ENCODE assay signal across 12 mouse cellular contexts in the genomic region with DNA sequence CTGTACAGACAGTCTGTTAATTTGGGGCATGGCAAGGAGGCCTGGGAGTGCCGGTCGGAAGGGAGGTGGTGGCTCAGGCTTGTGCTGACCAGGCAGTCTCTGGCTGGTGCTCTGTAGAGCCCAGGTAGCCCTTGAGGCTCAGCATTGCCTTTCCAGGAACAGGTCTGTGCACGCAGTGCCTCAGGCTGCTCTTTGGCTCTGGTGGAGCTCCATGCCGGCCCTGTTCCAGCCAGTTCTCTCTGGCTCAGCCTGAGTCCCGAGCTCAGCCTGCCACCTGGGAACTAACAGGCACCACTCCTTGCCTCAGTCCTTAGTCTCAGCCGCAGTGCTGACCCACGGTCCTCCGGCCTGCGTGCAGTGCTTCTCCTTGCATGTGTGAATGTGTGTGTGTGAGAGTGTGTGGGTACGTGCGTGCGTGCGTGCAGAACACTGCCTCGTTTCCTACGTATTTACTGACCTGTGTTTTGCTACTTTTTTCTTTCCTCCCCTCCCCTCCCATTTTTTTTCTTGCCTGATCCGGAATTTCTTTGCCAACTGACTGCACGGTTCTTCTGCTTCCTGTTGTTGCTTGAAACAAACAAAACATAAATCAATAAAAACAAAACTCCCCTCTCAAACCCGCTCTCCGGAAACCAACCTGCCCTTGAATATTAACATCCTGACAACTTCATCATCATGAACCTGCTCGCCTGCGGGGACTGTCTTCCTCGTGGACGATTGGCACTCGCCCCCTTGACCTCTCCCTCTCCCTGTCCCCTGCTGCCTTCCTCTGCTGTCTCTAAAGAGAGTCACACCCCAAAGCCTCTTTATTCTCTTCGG. TPM values are rescaled to one million over a fixed set of nuclear protein-coding genes. Genes with fewer than 3 reads are reported as not detected.
DNase-seq lines count a peak whose midpoint lies in the region; TF ChIP-seq lines count a peak whose summit lies in the region.
"Had no signal": no experiment of that assay in that cellular context is flagged by ENCODE, and none has a peak within 500 bp of the region (broad histone marks: within the 10 kb centered on the region; RNA-seq: fewer than 3 reads in every experiment).

No protein-coding gene starts in this region.

- in situ Hi-C loops in CH12.LX (cut with MboI; ENCODE audit: low pct_ligation_motif_present, low pct_unique_long_range_greater_than_20kb, low sequenced_read_pairs), result no loop called here

- no peak for TF ChIP-seq POLR2A in CH12.LX (IDR thresholded peaks at IDR 0.05; ENCODE audit: low read depth, low read length)

- H3K27ac ChIP-seq in CH12.LX (ENCODE audit: insufficient read depth, low read depth), result peak overlapping the region; percentile 11; the same call in 1 of the 2 replicates
- H3K27ac ChIP-seq: layer of hippocampus, adult 2 months; liver, embryonic 15.5 days had no signal

- no peaks in the 10 kb centered on the region for H3K9me3 ChIP-seq in CH12.LX (replicated peaks; ENCODE audit: low read length)
- H3K9me3 ChIP-seq: heart, embryonic 12.5 days; liver, embryonic 15.5 days had no signal

- DNase-seq in cerebellum, adult 11 months, result peak; percentile 67
- no peak for DNase-seq in cerebellum, postnatal 4 days (ENCODE audit: low spot score in 2 of 2)
- no peak for DNase-seq in CH12.LX (ENCODE audit: extremely low read depth)
- DNase-seq in cerebellum, adult 9-11 months, result peak; percentile 84
- DNase-seq in kidney, adult 9 months, result peak; percentile 76
- no peak for DNase-seq in layer of hippocampus, adult 18-20 months (ENCODE audit: low spot score in 2 of 2)
- no peak for DNase-seq in left cerebral cortex, postnatal 36 days (ENCODE audit: low spot score in 2 of 2)
- DNase-seq in urinary bladder, adult 2 months (ENCODE audit: low spot score), result no peak

- peaks cover 82 to 92% of the 10 kb centered on the region in 2 experiments for H3K36me3 ChIP-seq in CH12.LX (replicated peaks in 1 of 2; ENCODE audit: control insufficient read depth in 1 of 2, insufficient read depth in 1 of 2, low read length in 1 of 2)

- H3K79me2 ChIP-seq in CH12.LX (replicated peaks; ENCODE audit: control insufficient read depth, extremely low read depth, insufficient read depth, poor library complexity, severe bottlenecking), result peaks cover 42% of the 10 kb centered on the region

- TF ChIP-seq RAD21 in CH12.LX (IDR thresholded peaks at IDR 0.05; ENCODE audit: low read depth, low read length), result no peak

- no peak for TF ChIP-seq CTCF in CH12.LX (conservative IDR thresholded peaks at IDR 0.05 in 1 of 2, IDR thresholded peaks at IDR 0.05 in 1 of 2; ENCODE audit: low read depth in 2 of 2, low read length in 2 of 2)

- no peak overlapping the region for H3K9ac ChIP-seq in CH12.LX (ENCODE audit: insufficient read depth, low read depth)
- H3K9ac ChIP-seq: heart, embryonic 12.5 days; liver, embryonic 15.5 days had no signal

- intact Hi-C loops in left cerebral cortex, postnatal 36 days (cut with DNase I), result no loop called here

- TF ChIP-seq EP300 in CH12.LX (IDR thresholded peaks at IDR 0.05; ENCODE audit: low read length), result no peak

- no peak overlapping the region for H3K4me3 ChIP-seq in CH12.LX (replicated peaks in 1 of 3; ENCODE audit: low read depth in 2 of 3, low read length in 2 of 3, poor library complexity in 1 of 3)
- H3K4me3 ChIP-seq: heart, embryonic 12.5 days; layer of hippocampus, adult 2 months; liver, embryonic 15.5 days had no signal

- peaks cover 16 to 24% of the 10 kb centered on the region in 2 experiments for H3K4me1 ChIP-seq in CH12.LX (ENCODE audit: control insufficient read depth in 1 of 2, insufficient read depth in 2 of 2)

- no peak overlapping the region for H3K4me2 ChIP-seq in CH12.LX (ENCODE audit: insufficient read depth, low read depth, poor library complexity, severe bottlenecking)
- H3K4me2 ChIP-seq: heart, embryonic 12.5 days; liver, embryonic 15.5 days had no signal

- dilution Hi-C loops in CH12.LX (cut with MboI; ENCODE audit: extremely low pct_ligation_motif_present, extremely low pct_unique_long_range_greater_than_20kb, low sequenced_read_pairs), result no loop called here

- H3K27me3 ChIP-seq in CH12.LX (replicated peaks), result no peaks in the 10 kb centered on the region
- H3K27me3 ChIP-seq: heart, embryonic 12.5 days; liver, embryonic 15.5 days had no signal

TF ChIP-seq in CH12.LX, 34 proteins besides CTCF, POLR2A, EP300 and RAD21:
- TF ChIP-seq NRF1 (IDR thresholded peaks at IDR 0.05; ENCODE audit: low read depth, low read length) (no peak), ZC3H11A (IDR thresholded peaks at IDR 0.05; ENCODE audit: low read depth, low read length) (no peak), SIN3A (IDR thresholded peaks at IDR 0.05; ENCODE audit: low read length) (no peak), GABPA (IDR thresholded peaks at IDR 0.05; ENCODE audit: insufficient replicate concordance, low read depth, low read length) (no peak), MAX (IDR thresholded peaks at IDR 0.05; ENCODE audit: low read length) (no peak), MYC (IDR thresholded peaks at IDR 0.05; ENCODE audit: low read depth, low read length) (no peak), ELF1 (IDR thresholded peaks at IDR 0.05; ENCODE audit: low read depth, low read length) (no peak), POLR2AphosphoS2 (IDR thresholded peaks at IDR 0.05; ENCODE audit: low read depth, low read length) (no peak), MXI1 (IDR thresholded peaks at IDR 0.05; ENCODE audit: low read depth, low read length) (no peak), IRF4 (IDR thresholded peaks at IDR 0.05; ENCODE audit: low read depth, low read length) (no peak), NELFE (IDR thresholded peaks at IDR 0.05; ENCODE audit: low read depth, low read length) (no peak), SMC3 (IDR thresholded peaks at IDR 0.05; ENCODE audit: low read depth, low read length) (no peak)

RNA-seq across cellular contexts. Expression of gene Ptbp1, which starts 7.2 kb away (rescaled TPM):
- total RNA-seq in CH12.LX (2012; rRNA removed) (252 and 284 TPM in 2 replicates), CH12.LX (2014; rRNA removed) (261 and 284 TPM in 2 replicates)
- 482 and 497 TPM in 2 replicates for polyA plus RNA-seq in CH12.LX (2012; ENCODE audit: insufficient read length, low read depth)
- 10 to 100 TPM; 48.8 to 58.4 TPM for total RNA-seq in layer of hippocampus, adult 18-20 months (2021)
- total RNA-seq in left cerebral cortex, postnatal 36 days (2021), result 10 to 100 TPM; 40.2 to 51.9 TPM
- 140 and 166 TPM in 2 replicates for polyA plus RNA-seq in urinary bladder, adult 2 months (2012; rRNA removed)

RNA-seq across cellular contexts. Expression of gene Prtn3, which starts 12.8 kb away (rescaled TPM):
- total RNA-seq in CH12.LX (2012; rRNA removed), result 0.30 TPM in 1 of 2 replicates, not detected in the other
- total RNA-seq in CH12.LX (2014; rRNA removed), result not detected in 2 replicates
- 0.39 TPM in 1 of 2 replicates, not detected in the other for polyA plus RNA-seq in CH12.LX (2012; ENCODE audit: insufficient read length, low read depth)
- 1 to 10 TPM in 1 of 2 experiments, under 1 TPM in 1; 0.94 to 2.0 TPM for total RNA-seq in layer of hippocampus, adult 18-20 months (2021)
- total RNA-seq in left cerebral cortex, postnatal 36 days (2021), result 1 to 10 TPM; 2.2 to 2.4 TPM
- 0.62 and 1.0 TPM in 2 replicates for polyA plus RNA-seq in urinary bladder, adult 2 months (2012; rRNA removed)

RNA-seq across cellular contexts. Expression of gene Plppr3, which starts 13.0 kb away (rescaled TPM):
- total RNA-seq in CH12.LX (2012; rRNA removed), result 0.47 and 0.55 TPM in 2 replicates
- not detected in 2 replicates for total RNA-seq in CH12.LX (2014; rRNA removed)
- 3.4 TPM in 2 replicates for polyA plus RNA-seq in CH12.LX (2012; ENCODE audit: insufficient read length, low read depth)
- total RNA-seq in layer of hippocampus, adult 18-20 months (2021), result 10 to 100 TPM; 30.6 to 34.4 TPM
- 10 to 100 TPM; 50.4 to 57.1 TPM for total RNA-seq in left cerebral cortex, postnatal 36 days (2021)
- 1.8 TPM in 2 replicates for polyA plus RNA-seq in urinary bladder, adult 2 months (2012; rRNA removed)

RNA-seq across cellular contexts. Expression of gene Elane, which starts 24.6 kb away (rescaled TPM):
- not detected in 2 replicates for total RNA-seq in CH12.LX (2012; rRNA removed)
- total RNA-seq in CH12.LX (2014; rRNA removed), result not detected in 2 replicates
- polyA plus RNA-seq in CH12.LX (2012; ENCODE audit: insufficient read length, low read depth), result not detected in 2 replicates
- not detected for total RNA-seq in layer of hippocampus, adult 18-20 months (2021)
- not detected for total RNA-seq in left cerebral cortex, postnatal 36 days (2021)
- polyA plus RNA-seq in urinary bladder, adult 2 months (2012; rRNA removed), result 0.19 TPM in 1 of 2 replicates, not detected in the other
- total RNA-seq: layer of hippocampus, adult 2 months had no signal

RNA-seq across cellular contexts. Expression of gene Cfd, which starts 29.2 kb away (rescaled TPM):
- total RNA-seq in CH12.LX (2012; rRNA removed) (not detected in 2 replicates), CH12.LX (2014; rRNA removed) (not detected in 2 replicates)
- 0.26 TPM in 1 of 2 replicates, not detected in the other for polyA plus RNA-seq in CH12.LX (2012; ENCODE audit: insufficient read length, low read depth)
- not detected for total RNA-seq in layer of hippocampus, adult 18-20 months (2021)
- not detected for total RNA-seq in left cerebral cortex, postnatal 36 days (2021)
- polyA plus RNA-seq in urinary bladder, adult 2 months (2012; rRNA removed), result 564 and 1,194 TPM in 2 replicates
- total RNA-seq: layer of hippocampus, adult 2 months had no signal
- polyA plus RNA-seq: forebrain, embryonic 14.5 days; heart, embryonic 12.5 days; liver, embryonic 15.5 days had no signal

Comparison
In these comparisons a context has a peak if more than half of its experiments do, and no peak if none do; other contexts are left out.
1. DNase-seq: peak in cerebellum, adult 11 months (single experiment), cerebellum, adult 9-11 months (single experiment) and kidney, adult 9 months (single experiment); none in cerebellum, postnatal 4 days (0 of 2), CH12.LX (single experiment), layer of hippocampus, adult 18-20 months (0 of 2), left cerebral cortex, postnatal 36 days (0 of 2) and urinary bladder, adult 2 months (single experiment).
2. RNA of gene Ptbp1, which starts 7.2 kb away (total RNA-seq): 252 to 284 TPM in CH12.LX; 48.8 to 58.4 TPM in layer of hippocampus, adult 18-20 months and 40.2 to 51.9 TPM in left cerebral cortex, postnatal 36 days; every median in the first group is over 4 times any median in the second.
3. RNA of gene Plppr3, which starts 13.0 kb away (total RNA-seq): 50.4 to 57.1 TPM in left cerebral cortex, postnatal 36 days and 30.6 to 34.4 TPM in layer of hippocampus, adult 18-20 months; 0.47 to 0.55 TPM in CH12.LX; every median in the first group is over 10 times any median in the second.